In the genomic region with DNA sequence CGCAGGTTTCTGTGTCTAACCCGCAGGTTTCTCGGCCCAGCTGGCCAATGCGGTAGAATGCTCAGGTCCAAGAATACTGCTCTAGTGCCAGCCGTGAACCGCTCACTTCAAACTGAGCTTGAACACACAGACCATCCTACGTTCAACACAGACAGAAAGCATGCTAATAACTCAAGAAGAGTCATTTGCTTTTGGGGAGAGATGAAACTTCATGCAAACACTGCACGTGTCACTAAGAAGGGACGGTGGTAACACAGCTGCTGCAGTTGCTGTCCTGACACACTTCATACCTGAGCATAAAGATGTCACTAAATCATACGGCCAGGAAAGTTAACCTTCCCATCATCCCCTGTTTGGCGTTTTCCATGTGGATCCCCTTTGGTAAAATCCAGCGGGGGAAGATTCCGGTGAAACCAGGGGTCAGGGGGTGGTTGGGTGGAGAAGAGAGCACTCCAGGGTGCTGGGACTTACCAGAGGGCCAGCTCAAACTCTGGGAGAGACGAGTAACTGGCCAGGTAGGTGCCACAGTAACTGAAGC, we compare ENCODE assay signal across 1 mouse cellular context.
A peak's percentile ranks its signal among the peaks of the same experiment; 100 is the strongest.
TF ChIP-seq lines count a peak whose summit lies in the region.

No protein-coding gene starts in this region.

TF ChIP-seq in CH12.LX, 34 proteins besides CTCF, POLR2A, EP300 and RAD21:
- TF ChIP-seq MAX (IDR thresholded peaks at IDR 0.05; ENCODE audit: low read length): no peak
- peak; percentile 81 for TF ChIP-seq BHLHE40 (IDR thresholded peaks at IDR 0.05; ENCODE audit: low read depth, low read length)
